Mouse (Mus musculus): ENCODE results near the gene Pcx.
A peak's percentile ranks its signal among the peaks of the same experiment; 100 is the strongest.

The Pcx gene

GRCm38 (mm10) chr19:4590025-4590424 lies 79.8 kb downstream of the Pcx start:
- DNase-seq, result peak; percentile 27 to 55

- no peak for DNase-seq
These were observed 83.7 kb downstream of the Pcx start for GRCm38 (mm10) chr19:4593792-4594522.

- DNase-seq, result no peak
These were observed 85.8 kb downstream of the Pcx start for GRCm38 (mm10) chr19:4596071-4596470.

GRCm38 (mm10) chr19:4602459-4602858 lies 92.2 kb downstream of the Pcx start:
- no peak for DNase-seq

- peak; percentile 70 to 71 for DNase-seq
These were observed 93.8 kb downstream of the Pcx start for GRCm38 (mm10) chr19:4603801-4604723.

GRCm38 (mm10) chr19:4605654-4606053 lies 95.4 kb downstream of the Pcx start:
- peak in 1 of 2 experiments; percentile 11 for DNase-seq

- DNase-seq, result peak in 1 of 2 experiments; percentile 18
These were observed 97.1 kb downstream of the Pcx start for GRCm38 (mm10) chr19:4607406-4607805.

GRCm38 (mm10) chr19:4608511-4608910 lies 98.2 kb downstream of the Pcx start:
- peak in 1 of 2 experiments; percentile 13 for DNase-seq

- DNase-seq, result peak in 1 of 2 experiments; percentile 37
These were observed 99.8 kb downstream of the Pcx start for GRCm38 (mm10) chr19:4610109-4610508.

- DNase-seq, result peak in 1 of 2 experiments; percentile 23
These were observed 102.1 kb downstream of the Pcx start for GRCm38 (mm10) chr19:4612181-4612961.

- DNase-seq, result peak in 1 of 2 experiments; percentile 25
These were observed 103.4 kb downstream of the Pcx start for GRCm38 (mm10) chr19:4613464-4614304.

GRCm38 (mm10) chr19:4614305-4615150 lies 104.3 kb downstream of the Pcx start:
- DNase-seq, result peak; percentile 42 to 61

- peak; percentile 90 to 96 for DNase-seq
These were observed 105.2 kb downstream of the Pcx start, which contains the start of gene Lrfn4 for GRCm38 (mm10) chr19:4615151-4616093. Gene Lrfn4 (minus strand): TSS chr19:4615667.

- no peak for DNase-seq
These were observed 106.3 kb downstream of the Pcx start for GRCm38 (mm10) chr19:4616546-4616945.

GRCm38 (mm10) chr19:4618183-4618582 lies 107.9 kb downstream of the Pcx start:
- peak; percentile 67 to 78 for DNase-seq

- no peak for DNase-seq
These were observed 109.2 kb downstream of the Pcx start for GRCm38 (mm10) chr19:4619461-4619860.

GRCm38 (mm10) chr19:4620721-4621120 lies 110.4 kb downstream of the Pcx start:
- DNase-seq, result no peak

- no peak for DNase-seq
These were observed 112.5 kb downstream of the Pcx start for GRCm38 (mm10) chr19:4622780-4623179.

- no peak for DNase-seq
These were observed 113.1 kb downstream of the Pcx start for GRCm38 (mm10) chr19:4623419-4623818.

GRCm38 (mm10) chr19:4624006-4624405 lies 113.7 kb downstream of the Pcx start:
- no peak for DNase-seq

Data from lung, postnatal 4 days (tissue).